Mouse (Mus musculus) stomach, postnatal 0 days (tissue): Measurements from ENCODE around the gene Ahcy. TPM values are rescaled to one million over a fixed set of nuclear protein-coding genes. Genes with fewer than 3 reads are reported as not detected.

Source experiments
- ATAC-seq: fragments of 200-750 bp; cut with Nextera tagmentation; 2 replicates; pipeline ENCODE4 v1.8.0; 2017; ENCODE audit not compliant: low FRiP score, low TSS enrichment
- DNase-seq: peaks from one replicate; pipeline ENCODE4 v3.0.0-alpha.2; 2016; ENCODE audit warnings: low spot score
- H3K27ac ChIP-seq: fragments of 300-500 bp; sonication (generic); replicated peaks from 2 replicates; pipeline ENCODE4 v1.5.1; 2014; ENCODE audit warnings: mild to moderate bottlenecking, control low read depth
- H3K27me3 ChIP-seq: fragments of 300-500 bp; sonication (generic); 2 replicates; pipeline ENCODE4 v1.6.1; 2014; ENCODE audit warnings: low read length; ENCODE audit not compliant: control insufficient read depth, insufficient read depth
- H3K36me3 ChIP-seq: fragments of 300-500 bp; sonication (generic); 2 replicates; pipeline ENCODE4 v1.6.1; 2014; ENCODE audit warnings: low read length, mixed read lengths; ENCODE audit not compliant: control insufficient read depth, insufficient read depth
- H3K4me1 ChIP-seq: fragments of 300-500 bp; sonication (generic); replicated peaks from 2 replicates; pipeline ENCODE4 v1.6.1; 2014; ENCODE audit warnings: antibody characterized with exemption; ENCODE audit not compliant: control insufficient read depth, insufficient read depth
- H3K4me2 ChIP-seq: fragments of 300-500 bp; sonication (generic); replicated peaks from 2 replicates; pipeline ENCODE4 v1.6.1; 2014; ENCODE audit warnings: low read depth, mild to moderate bottlenecking, control low read depth, moderate library complexity
- H3K4me3 ChIP-seq: fragments of 300-500 bp; sonication (generic); 2 replicates; pipeline ENCODE4 v1.5.1; 2014; ENCODE audit warnings: low read depth, low read length, control low read depth
- H3K9ac ChIP-seq: fragments of 300-500 bp; sonication (generic); 2 replicates; pipeline ENCODE4 v1.6.1; 2014; ENCODE audit warnings: mild to moderate bottlenecking, low read length, control low read depth, mixed read lengths
- H3K9me3 ChIP-seq: fragments of 300-500 bp; sonication (generic); 2 replicates; pipeline ENCODE4 v1.6.1; 2016; ENCODE audit warnings: low read length; ENCODE audit not compliant: control insufficient read depth
- CTCF ChIP-seq: IDR thresholded peaks from 2 replicates; pipeline ENCODE4 v1.5.1; 2016; ENCODE audit warnings: antibody characterized with exemption, low read depth, mild to moderate bottlenecking, moderate library complexity
- EP300 ChIP-seq: optimal IDR thresholded peaks from 2 replicates; pipeline ENCODE3; 2016; ENCODE audit warnings: antibody characterized with exemption
- WGBS: fragments of 180-500 bp; shearing (Covaris S2); extraction: QIAGEN DNeasy Blood & Tissue Kit; methylation state at CpG from one replicate; pipeline ENCODE4 v1.1.7; 2014; 5-methylcytosine and 5-hydroxymethylcytosine counted together
- polyA plus RNA-seq: library from polyadenylated mRNA; unstranded; fragments of >200 nt; fragmentation: Nextera tagmentation; extraction: Ambion mirVana; gene quantifications from 2 replicates; pipeline ENCODE4 v1.2.1, GENCODE M21; 2015

Ahcy gene
- polyA plus RNA-seq, 1 experiment from 2014 or later, result 25.2 TPM

DNA sequence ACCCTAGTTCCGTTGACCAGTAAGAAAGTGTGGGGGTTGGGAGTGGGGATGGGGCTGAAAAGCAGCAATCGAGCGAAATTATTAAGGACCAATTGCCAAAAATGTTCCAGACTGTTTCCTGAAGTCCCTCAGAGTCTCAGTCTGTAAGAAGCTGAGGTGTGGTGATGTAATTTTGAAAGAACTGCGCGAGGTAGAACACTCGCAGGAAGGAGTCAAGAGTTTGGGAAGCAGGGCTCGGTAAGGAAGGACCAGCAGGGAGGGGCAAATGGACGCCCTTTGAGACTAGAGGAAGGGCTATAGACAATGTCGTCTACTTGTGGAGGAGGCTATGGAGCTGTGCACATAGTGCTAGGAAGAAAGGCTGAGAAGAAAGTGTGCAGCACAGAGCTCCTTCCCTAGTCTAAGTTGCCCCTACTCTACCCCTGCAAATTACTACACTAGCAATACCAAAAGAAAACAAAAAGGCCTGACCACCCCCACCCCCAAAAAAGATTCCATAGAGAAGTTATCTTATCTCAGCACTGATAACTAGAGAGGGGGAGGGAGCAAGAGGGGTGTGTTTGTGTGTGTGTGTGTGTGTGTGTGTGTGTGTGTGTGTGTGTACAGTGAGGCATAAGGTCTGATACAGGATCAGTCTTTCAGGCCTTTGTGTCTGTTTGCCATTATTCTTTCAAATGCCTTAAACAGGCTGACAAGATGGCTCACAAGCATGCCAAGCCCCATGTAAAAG lies 22.5 kb downstream of the Ahcy start:
- Histone ChIP-seq H3K36me3 (no peaks in the 10 kb centered on the region), H3K4me1 (no peaks in the 10 kb centered on the region), H3K27ac (peak overlapping the region; percentile 36; the same call in 1 of the 2 replicates), H3K4me2 (peak overlapping the region; percentile 84), H3K27me3 (no peaks in the 10 kb centered on the region), H3K9ac (no peak overlapping the region), H3K9me3 (no peaks in the 10 kb centered on the region), H3K4me3 (peak overlapping the region; percentile 48; the same call in 1 of the 2 replicates)
- 8% methylated on average over 9 of the region's 9 CpGs for WGBS
- no peak for TF ChIP-seq EP300
- no peak for TF ChIP-seq CTCF
- ATAC-seq, result no peak
- DNase-seq, result no peak

- TF ChIP-seq EP300, result no peak
- no peak for TF ChIP-seq CTCF
- H3K36me3 ChIP-seq, result no peaks in the 10 kb centered on the region
- no peaks in the 10 kb centered on the region for H3K27me3 ChIP-seq
- peak overlapping the region; percentile 63 for H3K9ac ChIP-seq
- H3K9me3 ChIP-seq, result no peaks in the 10 kb centered on the region
- no peaks in the 10 kb centered on the region for H3K4me1 ChIP-seq
- peak overlapping the region; percentile 84 for H3K4me2 ChIP-seq
- DNase-seq (peak; percentile 98), ATAC-seq (peak; percentile 94)
- peak overlapping the region; percentile 48 for H3K4me3 ChIP-seq
- under 1% methylated on average over 44 of the region's 45 CpGs for WGBS
- H3K27ac ChIP-seq, result peak overlapping the region; percentile 75
These were observed 23.6 kb downstream of the Ahcy start for GRCm38 (mm10) chr2:155050504-155051236.

- ATAC-seq, result peak; percentile 14; the same call in 1 of the 2 replicates
- Histone ChIP-seq H3K4me3 (peak overlapping the region; percentile 48), H3K9me3 (no peaks in the 10 kb centered on the region), H3K9ac (peak overlapping the region; percentile 63), H3K27ac (peak overlapping the region; percentile 75), H3K4me1 (no peaks in the 10 kb centered on the region), H3K36me3 (no peaks in the 10 kb centered on the region), H3K27me3 (no peaks in the 10 kb centered on the region), H3K4me2 (peak overlapping the region; percentile 84)
- 18% methylated on average over 5 of the region's 5 CpGs for WGBS
- TF ChIP-seq EP300 (no peak), CTCF (no peak)
- DNase-seq, result no peak
These were observed 24.2 kb downstream of the Ahcy start for GRCm38 (mm10) chr2:155050108-155050503.

DNA sequence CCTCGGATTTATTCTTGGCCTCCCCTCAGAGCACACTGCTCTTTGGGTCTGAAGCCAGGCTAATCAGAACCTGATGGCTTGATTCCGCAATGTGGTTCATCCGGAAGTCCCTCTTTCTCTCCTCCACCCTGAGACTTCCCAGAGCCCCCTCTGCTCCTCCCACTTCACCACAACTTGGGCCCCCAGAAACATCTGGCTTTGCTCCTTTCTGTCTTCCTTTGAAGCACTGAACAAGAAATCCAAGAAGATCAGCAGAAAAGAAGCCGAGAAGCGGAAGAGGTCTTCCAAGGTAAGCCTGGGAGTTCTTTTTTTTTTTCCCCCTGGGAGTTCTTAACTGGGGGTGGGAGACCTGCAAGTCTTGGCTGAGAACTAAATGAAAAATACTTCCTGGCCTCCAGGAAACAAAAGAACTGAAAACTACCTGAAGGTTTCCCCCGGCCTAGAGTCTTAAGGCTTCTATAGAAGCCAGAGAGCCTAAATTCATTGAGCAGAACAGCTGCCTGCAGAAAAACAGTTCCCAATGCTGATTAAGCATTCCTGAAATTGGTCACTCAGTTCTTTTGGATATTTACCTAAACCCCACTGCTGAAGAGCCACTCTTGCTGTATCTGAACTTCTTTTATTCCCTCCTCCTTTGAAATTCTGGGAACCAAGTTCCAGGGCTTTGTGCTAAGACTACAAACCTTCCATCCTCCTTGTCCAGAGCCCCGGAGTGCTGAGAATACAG lies 26.7 kb downstream of the Ahcy start:
- no peaks in the 10 kb centered on the region for H3K27me3 ChIP-seq
- ATAC-seq (no peak), DNase-seq (no peak)
- H3K4me2 ChIP-seq, result no peak overlapping the region
- TF ChIP-seq CTCF (no peak), EP300 (no peak)
- no peak overlapping the region for H3K27ac ChIP-seq
- 67% methylated on average over 7 of the region's 7 CpGs for WGBS
- H3K36me3 ChIP-seq, result no peaks in the 10 kb centered on the region
- H3K4me1 ChIP-seq, result no peaks in the 10 kb centered on the region
- H3K4me3 ChIP-seq, result no peak overlapping the region
- no peak overlapping the region for H3K9ac ChIP-seq
- H3K9me3 ChIP-seq, result no peaks in the 10 kb centered on the region

DNA sequence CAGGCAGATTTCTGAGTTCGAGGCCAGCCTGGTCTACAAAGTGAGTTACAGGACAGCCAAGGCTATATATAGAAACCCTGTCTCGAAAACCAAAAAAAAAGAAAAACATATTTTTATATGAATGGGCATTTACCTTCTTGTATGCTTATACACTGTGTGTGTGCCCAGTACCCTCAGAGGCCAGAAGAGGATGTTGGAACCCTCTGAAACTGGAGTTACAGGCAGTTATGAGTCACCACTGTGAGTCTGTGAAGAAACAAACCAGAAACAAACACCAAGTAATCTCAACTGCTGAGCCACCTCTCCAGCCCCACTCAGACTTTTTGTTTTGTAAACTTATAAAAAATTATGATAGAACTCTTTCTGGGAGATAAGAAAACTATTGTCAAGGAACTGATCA lies 27.5 kb downstream of the Ahcy start:
- TF ChIP-seq CTCF (no peak), EP300 (no peak)
- Histone ChIP-seq H3K4me2 (no peak overlapping the region), H3K27me3 (no peaks in the 10 kb centered on the region), H3K4me3 (no peak overlapping the region), H3K4me1 (no peaks in the 10 kb centered on the region), H3K9me3 (no peaks in the 10 kb centered on the region), H3K9ac (no peak overlapping the region), H3K27ac (no peak overlapping the region), H3K36me3 (no peaks in the 10 kb centered on the region)
- WGBS, result 78% methylated on average over 2 of the region's 2 CpGs
- DNase-seq (no peak), ATAC-seq (no peak)

- no peaks in the 10 kb centered on the region for H3K27me3 ChIP-seq
- H3K27ac ChIP-seq, result no peak overlapping the region
- DNase-seq (no peak), ATAC-seq (no peak)
- no peak overlapping the region for H3K9ac ChIP-seq
- H3K36me3 ChIP-seq, result no peaks in the 10 kb centered on the region
- no peak for TF ChIP-seq CTCF
- TF ChIP-seq EP300, result no peak
- no peaks in the 10 kb centered on the region for H3K4me1 ChIP-seq
- H3K9me3 ChIP-seq, result no peaks in the 10 kb centered on the region
- H3K4me2 ChIP-seq, result no peak overlapping the region
- no peak overlapping the region for H3K4me3 ChIP-seq
- 72% methylated on average over 3 of the region's 3 CpGs for WGBS
These were observed 29.2 kb downstream of the Ahcy start for GRCm38 (mm10) chr2:155045075-155045474.
